Mouse (Mus musculus) neutrophil, adult 5-6 weeks (primary cell): ENCODE measurements around the gene Fcrlb. TPM values are rescaled to one million over a fixed set of nuclear protein-coding genes. Genes with fewer than 3 reads are reported as not detected.
"Not testable (repeated sequence)": the region's sequence is repeated elsewhere in the genome, so short reads cannot be mapped to it uniquely, and the experiment has no call there.

ENCODE experiments used
- ATAC-seq: fragments of 151-379, 151-347 bp; 2 replicates; pipeline ENCODE4 v1.8.0; 2017; ENCODE audit warnings: mild to moderate bottlenecking, moderate TSS enrichment; ENCODE audit not compliant: insufficient number of reproducible peaks, poor library complexity, low FRiP score, severe bottlenecking; ENCODE audit errors: extremely low read depth
- total RNA-seq: library from RNA; stranded (forward); fragments of 200-1000 nt; gene quantifications from 2 replicates; pipeline ENCODE4 v1.2.3, GENCODE M21; 2017

The Fcrlb gene
- 0.98 and 1.4 TPM in 2 replicates for total RNA-seq

GRCm38 (mm10) chr1:170912891-170913615 is at the start of gene Fcrlb:
Fcrlb (minus strand) TSS chr1:170912941.
- no peak for ATAC-seq

GRCm38 (mm10) chr1:170962301-170962700 is 49.6 kb upstream of the Fcrlb start:
- no peak for ATAC-seq

- no peak for ATAC-seq
These were observed 48.4 kb upstream of the Fcrlb start for GRCm38 (mm10) chr1:170961101-170961500.

GRCm38 (mm10) chr1:170959791-170960190 is 47.0 kb upstream of the Fcrlb start:
- ATAC-seq = no peak

- ATAC-seq = no peak
These were observed 45.5 kb upstream of the Fcrlb start for GRCm38 (mm10) chr1:170958225-170958624.

- no peak for ATAC-seq
These were observed 40.5 kb upstream of the Fcrlb start for GRCm38 (mm10) chr1:170953192-170953591.

- ATAC-seq = no peak
These were observed 38.0 kb upstream of the Fcrlb start for GRCm38 (mm10) chr1:170950772-170951171.

GRCm38 (mm10) chr1:170944908-170945307 is 32.2 kb upstream of the Fcrlb start:
- not testable (repeated sequence) for ATAC-seq

GRCm38 (mm10) chr1:170944151-170944550 is 31.4 kb upstream of the Fcrlb start:
- not testable (repeated sequence) for ATAC-seq

GRCm38 (mm10) chr1:170939255-170939654 is 26.5 kb upstream of the Fcrlb start:
- peak; percentile 33; the same call in 1 of the 2 replicates for ATAC-seq

GRCm38 (mm10) chr1:170934383-170934782 is 21.6 kb upstream of the Fcrlb start:
- peak; percentile 85 for ATAC-seq

- ATAC-seq = no peak
These were observed 21.2 kb upstream of the Fcrlb start for GRCm38 (mm10) chr1:170933940-170934339.

- no peak for ATAC-seq
These were observed 20.7 kb upstream of the Fcrlb start for GRCm38 (mm10) chr1:170933386-170933920.

- ATAC-seq = no peak
These were observed 19.3 kb upstream of the Fcrlb start for GRCm38 (mm10) chr1:170932043-170932442.

GRCm38 (mm10) chr1:170929245-170929644 is 16.5 kb upstream of the Fcrlb start:
- ATAC-seq = no peak

GRCm38 (mm10) chr1:170928467-170928866 is 15.7 kb upstream of the Fcrlb start:
- ATAC-seq = peak; percentile 74

- ATAC-seq = peak; percentile 34; the same call in 1 of the 2 replicates
These were observed 14.6 kb upstream of the Fcrlb start, which contains the start of gene Fcrla for GRCm38 (mm10) chr1:170927378-170927777. Fcrla (minus strand) TSS chr1:170927583.

GRCm38 (mm10) chr1:170926941-170927340 is 14.2 kb upstream of the Fcrlb start:
- no peak for ATAC-seq

- ATAC-seq = peak; percentile 66
These were observed 11.7 kb upstream of the Fcrlb start for GRCm38 (mm10) chr1:170924485-170924884.

- peak; percentile 62 for ATAC-seq
These were observed 6.6 kb upstream of the Fcrlb start for GRCm38 (mm10) chr1:170919308-170919707.
